9 mouse cellular contexts compared by ENCODE assay signal in genomic region chr6:126553812-126554211, GRCm38 (mm10). TPM values are rescaled to one million over a fixed set of nuclear protein-coding genes. Genes with fewer than 3 reads are reported as not detected.
DNase-seq lines count a peak whose midpoint lies in the region; ATAC-seq lines count a peak whose summit lies in the region.
"Had no signal": no experiment of that assay in that cellular context is flagged by ENCODE, and none has a peak within 500 bp of the region (broad histone marks: within the 10 kb centered on the region; RNA-seq: fewer than 3 reads in every experiment).

No protein-coding gene starts in this region.

- H3K4me1 ChIP-seq in kidney, embryonic 16.5 days (ENCODE audit: insufficient read depth, low read length), result no peaks in the 10 kb centered on the region
- H3K4me1 ChIP-seq in heart, embryonic 14.5 days (ENCODE audit: control insufficient read depth in 2 of 2, insufficient read depth in 2 of 2, low read length in 2 of 2), result peaks cover 2 to 4% of the 10 kb centered on the region in 2 experiments; a peak in 1 of 4 replicates
- H3K4me1 ChIP-seq in neural tube, embryonic 12.5 days, result no peaks in the 10 kb centered on the region

- 27% methylated on average over 9 of the region's 9 CpGs for WGBS in kidney, embryonic 16.5 days
- 22% methylated on average over 9 of the region's 9 CpGs for WGBS in heart, embryonic 14.5 days
- 29% methylated on average over 9 of the region's 9 CpGs for whole genome bisulfite sequencing in neural tube, embryonic 12.5 days

- no peaks in the 10 kb centered on the region for H3K9me3 ChIP-seq in kidney, embryonic 16.5 days (ENCODE audit: low read length)
- no peaks in the 10 kb centered on the region for H3K9me3 ChIP-seq in heart, embryonic 14.5 days (ENCODE audit: control insufficient read depth, low read length)
- no peaks in the 10 kb centered on the region for H3K9me3 ChIP-seq in neural tube, embryonic 12.5 days

- DNase-seq in kidney, adult 8-10 months, result no peak
- peak; percentile 81 for DNase-seq in cerebellum, postnatal 14 days
- peak; percentile 45 for DNase-seq in left cerebral cortex, adult 11 months (ENCODE audit: low spot score)

- H3K36me3 ChIP-seq in kidney, embryonic 16.5 days (ENCODE audit: insufficient read depth, low read length), result no peaks in the 10 kb centered on the region
- no peaks in the 10 kb centered on the region for H3K36me3 ChIP-seq in heart, embryonic 14.5 days (ENCODE audit: control insufficient read depth, insufficient read depth, low read length)
- H3K36me3 ChIP-seq in neural tube, embryonic 12.5 days, result no peaks in the 10 kb centered on the region
- H3K36me3 ChIP-seq: G1E had no signal

- no peak overlapping the region for H3K4me3 ChIP-seq in kidney, embryonic 16.5 days (ENCODE audit: low read length)
- no peak overlapping the region for H3K4me3 ChIP-seq in heart, embryonic 14.5 days (ENCODE audit: control insufficient read depth in 1 of 2, insufficient read depth in 1 of 2, low read depth in 1 of 2, low read length in 2 of 2)
- no peak overlapping the region for H3K4me3 ChIP-seq in neural tube, embryonic 12.5 days

- no peak overlapping the region for H3K4me2 ChIP-seq in kidney, embryonic 16.5 days (replicated peaks; ENCODE audit: low read depth, low read length)
- H3K4me2 ChIP-seq in heart, embryonic 14.5 days (ENCODE audit: low read length), result peak overlapping the region; percentile 30; the same call in 1 of the 2 replicates
- H3K4me2 ChIP-seq in neural tube, embryonic 12.5 days (replicated peaks), result no peak overlapping the region

- ATAC-seq in kidney, embryonic 16.5 days (ENCODE audit: low FRiP score, low TSS enrichment), result peak; percentile 46; the same call in 1 of the 2 replicates
- ATAC-seq in heart, embryonic 14.5 days (ENCODE audit: insufficient number of reproducible peaks, insufficient read depth, low FRiP score, low read depth), result 0 out of 2 replicates have a peak, but pooled peaks have one; percentile 27
- peak; percentile 79 for ATAC-seq in neural tube, embryonic 12.5 days (ENCODE audit: low FRiP score, low read depth)
- no peak for ATAC-seq in megakaryocyte, adult 5-6 weeks (ENCODE audit: poor library complexity, severe bottlenecking)
- ATAC-seq in activated CD4-positive, CD25-positive, alpha-beta regulatory T cell, adult 4 months, result no peak

- no peak overlapping the region for H3K9ac ChIP-seq in kidney, embryonic 16.5 days (replicated peaks; ENCODE audit: low read length)
- no peak overlapping the region for H3K9ac ChIP-seq in heart, embryonic 14.5 days (ENCODE audit: low read length)
- no peak overlapping the region for H3K9ac ChIP-seq in neural tube, embryonic 12.5 days

- peaks cover 3% of the 10 kb centered on the region; the same call in 1 of the 2 replicates for H3K27me3 ChIP-seq in kidney, embryonic 16.5 days (ENCODE audit: insufficient read depth, low read length)
- peaks cover 6% of the 10 kb centered on the region; the same call in 1 of the 2 replicates for H3K27me3 ChIP-seq in heart, embryonic 14.5 days (ENCODE audit: control insufficient read depth, insufficient read depth, low read length)
- no peaks in the 10 kb centered on the region for H3K27me3 ChIP-seq in neural tube, embryonic 12.5 days (replicated peaks)

- H3K27ac ChIP-seq in kidney, embryonic 16.5 days (ENCODE audit: low read length), result no peak overlapping the region
- H3K27ac ChIP-seq in heart, embryonic 14.5 days (replicated peaks in 1 of 2; ENCODE audit: control insufficient read depth in 1 of 2, insufficient read depth in 1 of 2, low read depth in 2 of 2, low read length in 2 of 2), result no peak overlapping the region
- no peak overlapping the region for H3K27ac ChIP-seq in neural tube, embryonic 12.5 days

RNA-seq across cellular contexts. Expression of gene Kcna5, which starts 18.6 kb away (rescaled TPM):
- polyA plus RNA-seq in kidney, embryonic 16.5 days (2015; fragmentation: Nextera tagmentation; extraction: Ambion mirVana), result 4.8 and 5.0 TPM in 2 replicates
- polyA plus RNA-seq in heart, embryonic 14.5 days (2014; fragmentation: Nextera tagmentation; extraction: Ambion mirVana), result 7.6 TPM in 2 replicates
- polyA plus RNA-seq in neural tube, embryonic 12.5 days (2016; fragmentation: Nextera tagmentation; extraction: Ambion mirVana), result 2.0 and 2.5 TPM in 2 replicates
- not detected in 2 replicates for total RNA-seq in megakaryocyte, adult 5-6 weeks (2015)
- not detected in 2 replicates for total RNA-seq in megakaryocyte, adult 5-6 weeks (2017)
- polyA plus RNA-seq in activated CD4-positive, CD25-positive, alpha-beta regulatory T cell, adult 4 months (2017; shearing (Covaris generic)), result not detected
- total RNA-seq: G1E had no signal
- polyA plus RNA-seq: G1E had no signal

Comparison
In these comparisons a context has a peak if more than half of its experiments do, and no peak if none do; other contexts are left out.
1. ATAC-seq: peak in kidney, embryonic 16.5 days (single experiment), heart, embryonic 14.5 days (single experiment) and neural tube, embryonic 12.5 days (single experiment); none in megakaryocyte, adult 5-6 weeks (single experiment) and activated CD4-positive, CD25-positive, alpha-beta regulatory T cell, adult 4 months (single experiment).
2. DNase-seq: peak in cerebellum, postnatal 14 days (2 of 2) and left cerebral cortex, adult 11 months (single experiment); none in kidney, adult 8-10 months (0 of 2).